Mouse (Mus musculus) T-helper 2 cell (primary cell): Measurements from ENCODE around the gene Tunar.

Experiments used
- in situ Hi-C: fragments of 300-600 bp; cut with MboI, MseI; formaldehyde crosslinking; loops from one replicate; pipeline ENCODE4 v1.15.1; 2025; ENCODE audit warnings: high pct_unique_total_duplicates

Gene Tunar

DNA sequence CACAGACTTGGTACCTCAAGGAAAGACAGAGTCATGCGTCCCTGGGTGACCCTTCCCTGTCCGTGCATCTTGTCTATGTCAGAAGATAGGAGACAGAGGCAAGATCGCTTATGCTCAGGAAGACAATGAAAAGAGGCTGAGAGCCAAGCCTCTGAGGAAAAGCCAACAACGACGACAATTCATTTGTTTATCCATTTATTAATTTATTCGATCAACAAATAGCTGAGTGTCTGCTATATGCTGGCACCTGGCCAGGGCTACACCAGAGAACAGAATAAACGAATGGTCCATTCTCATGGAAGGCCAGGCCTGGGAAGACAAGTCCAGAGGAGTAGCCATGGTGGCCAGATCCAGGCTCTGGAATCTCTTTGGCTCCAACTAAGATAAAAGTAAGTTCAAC, 61.0 kb downstream of the Tunar start:
- in situ Hi-C loops: loop anchor here (10.0 kb wide), 1 partner anchor 1220 kb away; no protein-coding TSS in a partner anchor

DNA sequence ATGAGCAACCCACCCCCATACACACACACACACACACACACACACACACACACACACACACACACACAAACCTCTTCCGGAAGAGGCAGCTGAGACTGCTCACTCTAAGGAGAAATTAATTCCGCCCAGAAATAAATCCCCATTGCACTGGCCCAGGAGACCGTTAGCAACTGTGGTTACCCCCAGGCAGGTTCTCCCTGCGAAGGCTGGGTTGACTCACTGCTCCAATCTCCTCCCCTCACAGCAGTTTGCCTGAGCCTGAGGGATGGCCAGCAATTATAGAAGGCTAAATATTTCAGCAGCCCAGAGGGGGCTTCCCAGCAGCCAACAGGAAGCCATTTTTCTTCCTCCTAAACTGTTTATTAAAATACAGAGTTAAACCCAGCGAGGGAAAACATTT, 64.5 kb downstream of the Tunar start:
- in situ Hi-C loops: loop anchor here (10.0 kb wide), 1 partner anchor 1217 kb away; no protein-coding TSS in a partner anchor

DNA sequence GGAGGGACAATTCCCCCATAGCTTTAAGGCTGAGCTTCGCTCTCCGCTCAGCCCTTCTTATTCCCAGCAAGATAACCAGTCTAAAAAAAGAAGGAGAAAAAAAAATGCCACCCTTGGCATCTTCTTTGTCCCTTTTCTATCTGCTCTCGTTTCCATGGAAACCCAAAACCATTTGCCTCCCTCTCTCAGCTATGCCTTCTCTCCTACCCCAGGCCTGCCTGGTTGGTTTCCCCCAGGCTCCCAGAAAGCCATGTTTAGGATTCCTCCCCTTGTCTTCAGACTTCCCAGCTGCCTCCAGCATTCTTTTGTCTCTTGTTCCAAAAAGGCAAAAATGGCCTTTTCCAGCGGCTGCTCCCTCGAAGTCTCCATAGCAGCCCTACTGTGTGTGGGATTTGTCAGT, 70.1 kb downstream of the Tunar start:
- in situ Hi-C loops: no loop called here

DNA sequence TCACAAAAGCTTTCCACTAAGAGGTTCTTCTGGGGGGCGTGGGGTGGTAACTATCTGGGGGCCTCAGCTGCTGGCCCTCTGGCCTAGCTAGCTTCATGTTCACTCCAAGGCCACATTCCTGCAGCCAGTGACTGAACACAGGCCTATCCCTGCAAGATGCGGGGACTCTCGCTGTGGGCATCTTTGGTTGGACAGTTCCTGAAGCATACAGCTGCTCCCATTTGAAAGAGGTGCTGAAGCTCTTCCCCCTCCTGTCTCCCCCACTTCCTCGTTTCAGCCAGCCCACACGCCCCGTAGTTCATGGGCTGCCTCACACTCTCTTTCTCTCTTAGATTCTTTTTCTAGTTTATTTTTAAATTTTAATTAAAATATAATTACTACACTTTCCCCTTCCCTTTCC, 72.3 kb downstream of the Tunar start:
- in situ Hi-C loops: no loop called here

DNA sequence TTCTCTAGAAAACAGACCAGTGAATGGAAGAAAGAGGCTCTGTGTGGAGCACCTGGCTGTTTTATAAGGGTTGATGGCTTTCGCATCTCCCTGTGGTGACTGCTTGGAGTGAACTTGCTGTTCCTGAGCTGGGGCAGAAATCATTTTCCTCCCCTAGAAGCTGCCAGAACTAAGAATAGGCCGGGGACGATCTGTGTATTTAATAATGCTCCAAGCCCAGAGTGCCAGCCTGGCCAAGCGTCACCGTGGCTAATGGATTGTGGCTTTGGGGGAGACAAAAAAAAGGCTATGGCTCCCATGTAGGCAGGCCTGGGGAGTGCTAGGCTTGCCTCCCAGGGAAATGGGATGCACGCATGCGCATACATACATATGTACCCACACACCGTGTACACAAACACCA, 80.2 kb downstream of the Tunar start:
- in situ Hi-C loops: no loop called here

DNA sequence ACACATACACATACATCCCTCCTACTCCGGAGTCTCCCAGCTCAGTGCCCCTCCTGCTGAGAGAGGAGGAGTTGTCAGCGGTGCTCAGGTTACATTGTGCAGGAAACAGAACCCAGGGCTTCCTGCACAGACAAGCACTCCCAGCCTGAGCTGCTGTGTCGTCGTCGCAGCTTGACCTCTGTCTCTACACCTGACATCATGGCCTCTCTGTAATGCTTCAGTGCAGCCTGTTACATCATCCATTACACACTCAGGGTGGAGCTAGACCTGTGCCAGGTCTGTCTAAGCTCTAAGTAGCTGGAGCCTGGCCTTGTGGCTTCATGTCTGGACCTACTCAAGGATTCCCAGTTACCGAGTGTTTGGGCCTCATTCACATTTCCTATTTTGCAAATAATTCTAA, 86.8 kb downstream of the Tunar start:
- in situ Hi-C loops: no loop called here

DNA sequence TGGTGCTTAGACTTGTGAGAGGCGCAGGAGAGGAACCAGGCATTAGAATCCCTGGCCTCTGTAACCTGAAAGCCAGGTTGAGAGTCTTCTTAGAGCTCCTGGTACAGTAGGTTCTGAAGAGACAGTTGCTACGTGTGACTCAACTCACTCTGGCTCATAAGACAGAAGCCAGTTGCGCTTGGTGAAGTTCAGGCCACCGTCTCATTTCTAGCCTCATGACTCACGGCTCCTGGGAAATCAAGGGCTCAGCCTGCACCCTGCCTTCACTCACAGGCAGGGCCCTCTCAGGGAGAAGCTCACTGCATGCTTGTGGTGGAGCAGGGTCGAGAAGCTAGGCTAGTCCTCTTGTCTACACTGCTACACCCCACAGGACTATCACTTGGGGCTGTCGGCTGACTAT, 92.9 kb downstream of the Tunar start:
- in situ Hi-C loops: no loop called here

DNA sequence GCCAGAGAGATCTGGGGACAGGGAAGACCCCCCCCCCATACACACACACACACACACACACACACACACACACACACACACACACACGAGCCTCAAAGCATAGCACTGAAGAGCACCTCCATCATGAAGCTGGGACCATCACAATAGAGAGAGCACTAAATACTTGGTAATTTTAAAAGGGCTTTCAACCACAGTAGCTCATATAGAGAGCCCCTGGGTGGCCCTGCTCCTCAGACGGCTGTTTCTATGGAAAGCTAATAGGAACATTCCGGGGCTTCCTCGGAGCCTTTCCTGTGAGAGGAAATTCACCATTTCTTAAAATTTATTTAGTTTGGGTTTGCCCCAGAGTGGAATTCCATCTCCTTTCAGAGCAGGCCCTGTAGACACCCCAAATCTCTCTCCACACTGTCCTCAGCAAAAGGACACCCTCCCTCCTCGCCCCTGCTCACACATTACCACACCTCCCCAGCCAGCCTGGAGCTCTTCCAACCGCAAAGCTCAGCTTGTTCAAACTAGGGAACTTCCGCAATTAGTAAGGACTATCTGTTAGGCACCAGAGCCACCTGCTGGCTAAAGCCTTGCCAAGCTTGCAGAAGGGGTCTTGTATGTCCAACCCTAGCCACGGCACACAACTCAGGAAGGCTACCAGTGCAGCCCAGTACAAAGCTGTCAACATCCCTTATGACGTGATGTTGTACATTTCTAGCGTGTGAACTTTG, 93.5 kb downstream of the Tunar start:
- in situ Hi-C loops: no loop called here

DNA sequence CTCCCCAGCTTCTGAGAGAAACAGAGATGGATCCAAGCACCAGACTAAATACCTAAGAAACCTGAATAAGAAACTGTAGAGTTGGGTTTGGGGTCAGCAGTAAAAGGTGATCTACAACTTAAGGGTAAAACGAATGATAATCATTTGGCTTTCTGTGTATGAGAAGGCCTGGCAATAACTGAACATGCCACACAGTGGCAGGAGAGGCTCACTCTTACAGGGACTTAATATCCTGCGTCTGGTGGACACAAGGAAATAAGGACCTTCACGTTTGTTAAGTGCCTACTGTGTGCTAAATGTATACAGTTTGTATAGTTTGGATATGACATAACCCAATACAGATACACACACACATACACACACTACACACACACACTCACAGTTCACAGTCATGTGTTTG, 98.2 kb downstream of the Tunar start:
- in situ Hi-C loops: no loop called here

DNA sequence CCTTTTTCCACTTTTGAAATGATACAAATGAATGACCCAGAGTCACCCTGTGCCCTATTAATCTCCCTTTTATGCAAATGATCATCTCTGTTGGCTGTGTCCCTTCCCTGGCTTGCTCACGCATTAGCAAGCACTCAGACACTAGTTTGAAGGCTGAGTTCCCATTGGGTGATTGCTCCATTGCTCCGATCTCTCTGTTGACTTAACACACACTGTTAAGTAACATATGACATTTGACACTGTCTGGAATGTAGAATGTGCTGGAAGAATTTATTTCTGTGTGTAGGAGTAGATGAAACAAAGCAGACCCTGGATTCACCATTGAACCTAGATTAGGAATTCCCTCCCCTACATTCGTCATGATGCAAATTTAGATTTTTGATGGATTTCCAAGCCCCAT, 99.1 kb downstream of the Tunar start:
- in situ Hi-C loops: no loop called here
